Mouse (Mus musculus) lung, postnatal 10 days (tissue): ENCODE measurements at regions not wholly inside any gene's neighbourhood (a gene's known extent, or its start where the extent isn't known, plus 50 kb on each side); places are given as distances from the start of the nearest gene placed in this dataset.

Source experiments
- DNase-seq: peaks from one replicate; pipeline ENCODE4 v3.0.0; 2021

- no peak for DNase-seq
Observed at GRCm38 (mm10) chr12:26776986-26777385, 308.0 kb downstream of the Cmpk2 start.

GRCm38 (mm10) chr12:26774016-26774415 lies 305.0 kb downstream of the Cmpk2 start:
- no peak for DNase-seq

GRCm38 (mm10) chr12:26770753-26771583 lies 302.0 kb downstream of the Cmpk2 start:
- DNase-seq, result no peak

GRCm38 (mm10) chr12:26767551-26767950 lies 298.5 kb downstream of the Cmpk2 start:
- no peak for DNase-seq

GRCm38 (mm10) chr12:26758657-26759325 lies 289.8 kb downstream of the Cmpk2 start:
- DNase-seq, result no peak

- DNase-seq, result no peak
Observed at GRCm38 (mm10) chr12:26756284-26756683, 287.3 kb downstream of the Cmpk2 start.

- no peak for DNase-seq
Observed at GRCm38 (mm10) chr12:26754611-26755010, 285.6 kb downstream of the Cmpk2 start.

GRCm38 (mm10) chr12:26734558-26734897 lies 265.5 kb downstream of the Cmpk2 start:
- no peak for DNase-seq

- no peak for DNase-seq
Observed at GRCm38 (mm10) chr12:26733822-26734557, 265.0 kb downstream of the Cmpk2 start.

GRCm38 (mm10) chr12:26723399-26723798 lies 254.4 kb downstream of the Cmpk2 start:
- DNase-seq, result peak; percentile 7

GRCm38 (mm10) chr12:26698838-26699237 lies 229.8 kb downstream of the Cmpk2 start:
- DNase-seq, result peak; percentile 5

- peak; percentile 10 for DNase-seq
Observed at GRCm38 (mm10) chr12:26688048-26688447, 219.0 kb downstream of the Cmpk2 start.

- DNase-seq, result no peak
Observed at GRCm38 (mm10) chr12:26680568-26680947, 211.6 kb downstream of the Cmpk2 start.

GRCm38 (mm10) chr12:26679887-26680567 lies 211.0 kb downstream of the Cmpk2 start:
- no peak for DNase-seq

GRCm38 (mm10) chr12:26665466-26665865 lies 196.5 kb downstream of the Cmpk2 start:
- no peak for DNase-seq

GRCm38 (mm10) chr12:26654251-26654650 lies 185.2 kb downstream of the Cmpk2 start:
- DNase-seq, result no peak

GRCm38 (mm10) chr12:26653781-26654180 lies 184.8 kb downstream of the Cmpk2 start:
- DNase-seq, result no peak

GRCm38 (mm10) chr12:26646141-26646540 lies 177.1 kb downstream of the Cmpk2 start:
- DNase-seq, result no peak

- no peak for DNase-seq
Observed at GRCm38 (mm10) chr12:26635665-26636241, 166.7 kb downstream of the Cmpk2 start.

- DNase-seq, result no peak
Observed at GRCm38 (mm10) chr12:26635253-26635652, 166.2 kb downstream of the Cmpk2 start.

- DNase-seq, result no peak
Observed at GRCm38 (mm10) chr12:26631795-26632122, 162.8 kb downstream of the Cmpk2 start.

- DNase-seq, result no peak
Observed at GRCm38 (mm10) chr12:26631111-26631794, 162.2 kb downstream of the Cmpk2 start.
